Mouse (Mus musculus) stomach, postnatal 0 days (tissue): ENCODE measurements around the gene Abr.
A peak's percentile ranks its signal among the peaks of the same experiment; 100 is the strongest.

ENCODE experiments used
- CTCF ChIP-seq: IDR thresholded peaks from 2 replicates; pipeline ENCODE4 v1.5.1; 2016; ENCODE audit warnings: antibody characterized with exemption, low read depth, mild to moderate bottlenecking, moderate library complexity
- EP300 ChIP-seq: optimal IDR thresholded peaks from 2 replicates; pipeline ENCODE3; 2016; ENCODE audit warnings: antibody characterized with exemption

DNA sequence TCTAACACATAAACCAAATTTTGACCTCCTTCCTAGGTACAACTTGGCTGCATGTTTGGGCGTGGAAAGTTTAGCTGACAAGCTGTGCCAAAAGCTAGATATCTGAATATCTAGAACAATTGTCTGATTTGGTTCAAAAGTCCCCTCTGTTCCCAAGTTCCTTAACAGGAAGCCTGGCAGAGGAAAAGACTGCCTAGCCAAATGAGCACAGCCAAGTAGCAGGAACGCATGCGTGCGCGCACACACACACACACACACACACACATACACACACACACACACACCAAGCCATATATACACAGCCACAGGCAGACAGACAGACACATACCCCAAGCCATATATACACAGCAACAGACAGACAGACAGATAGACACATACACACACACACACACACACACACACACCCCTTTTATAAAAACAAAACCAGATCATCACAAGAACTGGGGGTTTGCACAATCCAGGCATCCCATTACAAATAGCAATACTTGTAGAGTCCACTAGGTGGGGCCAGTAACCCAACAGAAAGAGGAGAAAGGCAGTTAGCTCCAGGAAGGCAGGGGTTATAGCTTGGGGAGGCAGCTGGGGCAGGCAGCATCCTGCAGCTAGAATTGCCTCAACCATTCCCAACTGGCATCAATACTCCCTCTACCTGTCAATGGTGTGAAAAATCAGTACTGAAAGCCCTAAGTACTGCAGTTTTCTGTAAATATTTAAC is 115.4 kb downstream of the Abr start:
- TF ChIP-seq CTCF = peak; percentile 95
- no peak for TF ChIP-seq EP300
